Mouse (Mus musculus): ENCODE results near the gene Cdkn2aip.

GRCm38 (mm10) chr8:47673317-47674139 is 40.2 kb downstream of the Cdkn2aip start:
- TF ChIP-seq CTCF (IDR thresholded peaks at IDR 0.05; ENCODE audit: borderline replicate concordance, control insufficient read depth, extremely low read depth, insufficient read depth, low read length, poor library complexity) (no peak), POLR2A (IDR thresholded peaks at IDR 0.05; ENCODE audit: control insufficient read depth, extremely low read depth, insufficient read depth, low read length, poor library complexity) (0 out of 2 replicates have a peak, but pooled peaks have one; percentile 16)
